Mouse (Mus musculus) common myeloid progenitor, adult 5-6 weeks (primary cell): ENCODE data around the gene Uxt. TPM values are rescaled to one million over a fixed set of nuclear protein-coding genes. Genes with fewer than 3 reads are reported as not detected.

Experiments used
- ATAC-seq: replicated peaks from 2 replicates; pipeline ENCODE4 v1.8.0; 2016; ENCODE audit warnings: low read depth, mild to moderate bottlenecking, moderate TSS enrichment, inconsistent platforms; ENCODE audit not compliant: poor library complexity, severe bottlenecking
- total RNA-seq: library from RNA; stranded (forward); fragments of 200-1000, 187-1606 nt; gene quantifications from 2 replicates; pipeline ENCODE4 v1.2.3, GENCODE M21; 2017

The Uxt gene
- total RNA-seq: 17.9 and 37.2 TPM in 2 replicates

- ATAC-seq: peak; percentile 98
These were observed at the start of gene Uxt for GRCm38 (mm10) chrX:20961477-20962378. Uxt (minus strand) TSS chrX:20962017.

- ATAC-seq: no peak
These were observed 19.1 kb upstream of the Uxt start for GRCm38 (mm10) chrX:20980901-20981300.

- ATAC-seq: peak; percentile 98
These were observed 11.5 kb downstream of the Uxt start, which contains the start of gene Elk1 for GRCm38 (mm10) chrX:20950191-20950880. Elk1 (minus strand) TSS chrX:20950608.

GRCm38 (mm10) chrX:20946055-20946454, 15.8 kb downstream of the Uxt start:
- ATAC-seq: no peak

- peak; percentile 82 for ATAC-seq
These were observed 29.9 kb downstream of the Uxt start for GRCm38 (mm10) chrX:20931963-20932362.

- peak; percentile 85 for ATAC-seq
These were observed 30.5 kb downstream of the Uxt start, which contains the start of gene Cfp for GRCm38 (mm10) chrX:20931364-20931763. Cfp (minus strand) TSS chrX:20931555.

- peak; percentile 64 for ATAC-seq
These were observed 32.0 kb downstream of the Uxt start for GRCm38 (mm10) chrX:20929859-20930258.

- no peak for ATAC-seq
These were observed 36.8 kb downstream of the Uxt start for GRCm38 (mm10) chrX:20924976-20925375.

GRCm38 (mm10) chrX:20923506-20923905, 38.3 kb downstream of the Uxt start:
- ATAC-seq: no peak

GRCm38 (mm10) chrX:20921366-20921765, 40.5 kb downstream of the Uxt start:
- ATAC-seq: no peak

- peak; percentile 97 for ATAC-seq
These were observed 40.9 kb downstream of the Uxt start, which contains the start of gene Syn1 for GRCm38 (mm10) chrX:20920844-20921364. Syn1 (minus strand) TSS chrX:20921004.

GRCm38 (mm10) chrX:20920249-20920843, 41.5 kb downstream of the Uxt start:
- ATAC-seq: peak; percentile 10; the same call in 1 of the 2 replicates

GRCm38 (mm10) chrX:20915075-20915474, 46.7 kb downstream of the Uxt start:
- no peak for ATAC-seq

GRCm38 (mm10) chrX:20913726-20914125, 48.1 kb downstream of the Uxt start:
- no peak for ATAC-seq

- no peak for ATAC-seq
These were observed 51.7 kb downstream of the Uxt start for GRCm38 (mm10) chrX:20910074-20910473.

Other genes starting within 250 kb of the Uxt start
- 33.2 and 46.5 TPM in 2 replicates for gene Araf, start 164.2 kb downstream of the Uxt start, total RNA-seq
- not detected in 2 replicates for gene Timp1, start 91.9 kb downstream of the Uxt start, total RNA-seq
- gene Syn1, start 41.0 kb downstream of the Uxt start, total RNA-seq: not detected in 2 replicates
- gene Cfp, start 30.5 kb downstream of the Uxt start, total RNA-seq: 2.9 and 5.2 TPM in 2 replicates
- 2.9 and 4.3 TPM in 2 replicates for gene Elk1, start 11.4 kb downstream of the Uxt start, total RNA-seq
- 16.4 TPM in 2 replicates for gene Zfp182, start 100.3 kb upstream of the Uxt start, total RNA-seq
- not detected in 2 replicates for gene Spaca5, start 106.4 kb upstream of the Uxt start, total RNA-seq
- 0.19 and 3.1 TPM in 2 replicates for gene Zfp300, start 127.5 kb upstream of the Uxt start, total RNA-seq
- gene Ssxa1, start 153.8 kb upstream of the Uxt start, total RNA-seq: not detected in 2 replicates
- not detected in 2 replicates for gene Gm21876, start 213.6 kb upstream of the Uxt start, total RNA-seq